Mouse (Mus musculus): ENCODE results near the gene Xrcc3.
A peak's percentile ranks its signal among the peaks of the same experiment; 100 is the strongest.

Xrcc3 gene

DNA sequence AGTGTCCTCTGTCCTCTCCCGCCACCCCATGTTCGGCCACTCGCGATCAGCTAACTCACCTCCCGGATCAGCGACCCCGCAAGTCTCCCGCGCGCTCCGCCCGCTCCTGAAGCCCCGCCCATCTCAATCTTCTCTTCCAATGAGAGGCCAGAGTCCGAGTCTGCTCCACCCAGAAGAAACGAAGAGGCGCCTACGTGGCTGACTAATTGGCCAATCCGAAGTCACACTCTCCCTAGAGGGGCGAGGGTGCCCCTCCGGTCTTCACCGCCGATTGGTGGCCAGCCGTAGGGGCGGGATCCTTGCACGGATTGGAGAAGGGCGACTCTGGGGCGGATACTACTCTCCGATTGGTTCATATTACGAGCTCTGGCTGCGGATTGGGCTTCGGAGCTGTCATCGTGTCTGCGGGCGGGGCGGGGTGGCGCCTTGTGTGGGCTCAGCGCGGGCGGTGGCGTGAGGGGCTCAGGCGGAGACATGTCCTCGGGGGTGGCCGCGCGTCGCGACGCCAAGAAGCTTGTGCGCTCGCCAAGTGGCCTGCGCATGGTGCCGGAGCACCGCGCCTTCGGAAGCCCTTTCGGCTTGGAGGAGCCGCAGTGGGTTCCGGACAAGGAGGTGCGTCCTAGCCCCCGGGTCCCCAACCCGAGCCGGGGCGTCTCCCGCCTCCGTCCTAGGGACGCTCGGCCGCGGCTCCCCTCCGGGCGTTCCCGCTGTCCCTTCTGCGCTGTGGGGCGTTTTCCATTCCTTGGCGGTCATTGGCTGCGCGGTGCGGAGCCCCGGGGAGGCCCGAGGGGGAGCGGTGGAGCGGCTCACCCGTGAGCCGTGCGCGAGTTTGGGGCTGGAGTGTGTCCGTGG lies at the start of gene Xrcc3, which contains the start of gene Zfyve21:
Xrcc3 (minus strand) TSS at position 108 of the 852 bp plus-strand sequence.
Zfyve21 (plus strand) TSS at position 405 of the 852 bp plus-strand sequence.
- peak; percentile 86 to 97 for DNase-seq

DNA sequence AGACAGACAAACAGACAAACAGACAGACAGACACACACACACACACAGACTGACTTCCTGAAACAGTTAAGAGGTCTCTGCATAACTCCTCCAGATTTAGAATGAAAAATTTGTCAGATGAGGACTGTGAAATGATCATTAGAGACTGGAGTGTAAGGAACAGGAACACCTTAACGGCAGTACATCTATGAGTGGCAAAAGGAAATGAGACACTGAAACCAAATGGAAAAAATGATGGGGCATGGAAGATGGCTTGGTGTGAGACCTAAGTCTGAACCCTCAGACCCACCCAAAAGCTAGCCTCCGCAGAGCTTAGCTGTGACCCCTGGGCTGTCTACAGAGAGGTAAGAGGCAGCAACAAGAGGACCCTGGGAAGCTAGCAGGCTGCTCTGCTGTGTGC lies 41.8 kb upstream of the Xrcc3 start:
- DNase-seq, result no peak

DNA sequence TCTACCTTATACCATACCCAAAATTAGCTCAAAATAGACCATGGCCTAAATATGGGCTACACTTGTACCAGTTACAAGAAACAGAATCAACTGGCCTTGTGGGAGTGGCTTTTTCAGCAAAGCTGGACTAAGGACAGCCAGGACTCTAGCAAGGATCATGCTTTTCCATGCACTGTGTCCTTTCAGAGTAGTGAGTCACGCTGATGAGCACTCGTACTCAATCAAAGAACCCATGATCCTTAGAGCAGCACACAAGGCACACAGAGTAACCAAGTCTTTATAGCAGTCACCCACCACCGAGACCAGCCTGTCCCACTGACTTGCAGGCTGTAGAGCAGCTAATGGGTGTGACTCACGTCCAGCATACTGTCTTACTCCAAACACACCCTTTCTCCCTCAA lies 39.9 kb upstream of the Xrcc3 start:
- DNase-seq, result no peak

DNA sequence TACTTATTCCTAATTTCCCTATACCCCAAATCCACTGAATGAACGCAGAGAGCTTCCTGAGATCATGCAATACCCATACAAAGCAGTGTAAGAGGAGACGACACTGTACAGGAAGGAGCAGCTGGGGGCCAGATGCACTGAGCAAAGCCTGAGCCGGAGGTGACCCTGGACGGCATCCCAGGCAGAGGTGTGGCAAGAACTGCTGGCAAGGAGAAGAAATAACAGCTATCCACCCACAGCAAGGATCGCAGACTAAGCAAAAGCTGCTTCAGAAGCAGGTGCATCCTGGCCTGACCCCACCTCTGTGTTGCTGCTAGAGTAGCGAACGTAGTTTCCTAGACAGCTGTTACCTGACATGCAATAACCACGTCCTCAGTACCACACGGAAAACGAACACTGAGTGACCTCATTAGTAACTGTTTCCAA lies 39.4 kb upstream of the Xrcc3 start:
- DNase-seq, result no peak

- DNase-seq, result no peak
Observed at GRCm38 (mm10) chr12:111851745-111852144, 38.1 kb upstream of the Xrcc3 start.

GRCm38 (mm10) chr12:111851235-111851634 lies 37.6 kb upstream of the Xrcc3 start:
- no peak for DNase-seq

DNA sequence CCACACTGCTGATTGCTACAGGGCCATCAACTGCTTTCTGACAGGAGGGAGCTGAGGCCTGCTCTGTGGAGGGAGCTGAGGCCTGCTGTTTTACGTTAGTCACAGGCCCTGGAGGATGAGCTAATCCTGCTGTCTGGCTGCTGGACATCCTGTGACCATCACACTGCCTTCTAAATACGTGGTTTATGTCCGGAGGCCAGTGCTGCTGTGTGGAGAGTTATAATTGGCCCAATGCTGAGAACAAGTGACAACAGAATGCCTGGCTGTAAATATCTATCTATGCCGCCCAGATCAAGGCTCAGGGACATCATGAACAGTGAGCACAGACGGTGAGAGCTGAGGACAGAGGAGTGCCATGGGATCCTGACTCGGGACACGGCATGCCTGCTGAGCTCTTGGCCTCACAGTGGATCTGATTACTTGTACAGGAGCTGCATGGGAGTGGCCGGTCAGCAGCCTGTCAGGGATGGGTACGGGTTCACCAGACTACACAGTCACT lies 34.7 kb upstream of the Xrcc3 start:
- DNase-seq, result no peak

DNA sequence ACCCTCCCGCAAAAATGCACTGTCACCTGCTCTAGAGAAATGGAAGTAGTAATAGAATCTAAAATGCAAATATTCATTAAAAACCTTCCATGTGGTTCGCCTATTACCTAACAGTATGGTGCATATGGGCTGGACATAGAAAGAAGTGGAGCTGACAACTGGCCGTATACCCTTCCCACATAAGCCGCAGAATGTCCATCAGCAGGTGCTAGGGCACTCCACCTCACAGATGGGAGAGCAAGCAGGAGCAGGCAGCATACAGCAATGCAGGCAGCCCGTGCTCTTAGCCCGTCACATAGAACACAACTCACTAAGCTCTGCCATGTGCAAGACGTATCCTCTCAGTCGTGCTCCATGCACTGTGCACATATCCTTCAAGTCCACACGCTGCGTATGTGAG lies 33.1 kb upstream of the Xrcc3 start:
- no peak for DNase-seq

DNA sequence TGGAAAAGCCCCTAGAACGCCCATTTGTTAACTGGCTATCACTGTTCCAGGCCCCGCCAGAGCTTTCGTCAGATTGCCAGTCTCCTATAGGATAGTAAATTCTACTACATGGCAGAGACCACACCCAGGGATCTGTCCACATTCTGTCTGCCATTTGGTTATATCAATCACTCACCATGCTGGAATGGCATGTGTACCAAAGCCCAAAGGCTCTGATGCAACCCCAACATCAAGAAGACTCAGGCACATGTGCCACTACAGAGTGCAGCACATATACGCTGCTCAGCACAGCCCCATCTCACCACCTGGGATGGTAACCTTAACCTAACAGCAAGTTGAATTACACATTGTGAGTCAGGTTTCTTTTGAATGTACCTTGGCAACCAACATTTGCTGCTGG lies 32.3 kb upstream of the Xrcc3 start:
- DNase-seq, result no peak

GRCm38 (mm10) chr12:111843470-111843869 lies 29.8 kb upstream of the Xrcc3 start:
- DNase-seq, result no peak

DNA sequence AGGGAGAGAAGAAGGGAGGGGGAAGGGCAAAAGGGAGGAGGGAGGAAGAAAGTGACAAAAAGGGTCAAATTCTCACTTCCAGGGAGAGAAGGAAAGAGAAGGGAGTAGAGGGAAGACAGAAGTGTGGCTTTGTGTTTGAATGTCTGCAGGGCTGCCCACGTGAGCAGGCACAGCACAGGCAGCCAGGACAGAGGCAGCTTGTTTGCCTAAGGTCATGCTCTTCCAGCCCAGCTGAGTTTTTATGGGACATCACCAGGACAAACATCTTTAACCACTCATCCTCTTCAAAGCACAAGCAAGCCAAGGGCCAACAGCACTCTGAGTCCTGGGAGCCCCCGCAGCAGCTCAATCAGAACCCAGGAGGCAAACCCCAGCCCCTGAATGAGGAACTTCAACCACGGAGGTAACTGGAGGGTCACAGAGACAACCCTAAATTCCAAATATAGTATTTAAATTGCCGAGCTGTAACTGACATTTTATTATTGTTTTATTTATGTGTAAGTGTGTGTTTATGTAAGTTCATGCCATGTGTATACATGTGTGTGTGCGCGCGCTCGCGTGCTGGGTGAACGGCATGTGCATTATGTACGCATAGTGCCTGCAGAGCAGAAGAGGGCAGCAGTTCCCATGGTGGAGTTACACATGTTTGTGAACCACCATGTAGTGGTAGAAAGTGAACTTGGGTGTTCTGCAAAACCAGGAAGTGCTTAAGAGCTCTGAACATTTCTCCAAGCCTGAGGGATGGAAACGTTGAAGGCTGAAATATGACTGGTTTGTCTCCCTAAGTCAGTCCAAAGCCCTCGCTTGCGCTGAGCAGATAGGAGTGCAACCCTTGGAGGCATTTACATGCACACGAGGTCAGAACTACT lies 29.1 kb upstream of the Xrcc3 start:
- DNase-seq, result no peak

GRCm38 (mm10) chr12:111833457-111833856 lies 19.8 kb upstream of the Xrcc3 start:
- no peak for DNase-seq

DNA sequence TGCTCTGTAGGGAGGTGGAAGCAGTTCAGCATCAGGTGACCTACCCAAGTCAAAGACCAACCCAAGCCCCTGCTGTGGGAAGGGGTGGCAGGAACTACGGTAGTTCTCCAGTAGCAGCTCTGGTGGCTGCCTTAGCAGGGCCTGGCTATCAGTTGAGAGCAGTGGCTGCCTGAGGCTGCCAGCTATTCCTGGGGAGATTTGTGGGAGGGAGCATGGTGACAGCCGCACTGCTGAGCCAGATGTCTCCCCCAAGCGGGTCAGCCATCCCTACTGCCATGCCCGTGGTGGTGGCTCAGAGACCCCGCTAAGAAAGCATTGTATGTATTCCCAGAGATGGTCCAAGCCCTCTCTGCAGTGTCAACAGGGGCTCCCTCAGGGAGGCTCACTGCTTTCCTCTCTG lies 19.0 kb upstream of the Xrcc3 start:
- no peak for DNase-seq

DNA sequence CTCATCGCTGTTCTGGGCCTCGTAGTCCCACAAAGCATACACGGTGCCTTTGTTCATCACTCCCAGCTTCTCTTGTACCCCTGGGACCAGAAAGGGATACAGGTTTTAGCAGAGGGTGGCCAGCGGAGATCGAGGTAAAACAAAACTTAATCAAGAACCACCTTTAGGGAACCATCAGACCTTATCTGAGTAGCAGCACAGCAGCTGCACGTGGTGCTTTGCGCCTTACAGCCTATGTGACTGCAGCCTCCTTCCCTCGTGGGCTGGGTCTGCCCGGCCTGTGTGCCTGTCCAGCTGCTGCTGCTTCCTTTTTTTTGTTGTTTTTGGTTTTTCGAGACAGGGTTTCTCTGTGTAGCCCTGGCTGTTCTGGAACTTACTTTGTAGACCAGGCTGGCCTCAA lies 16.7 kb upstream of the Xrcc3 start:
- DNase-seq, result no peak

DNA sequence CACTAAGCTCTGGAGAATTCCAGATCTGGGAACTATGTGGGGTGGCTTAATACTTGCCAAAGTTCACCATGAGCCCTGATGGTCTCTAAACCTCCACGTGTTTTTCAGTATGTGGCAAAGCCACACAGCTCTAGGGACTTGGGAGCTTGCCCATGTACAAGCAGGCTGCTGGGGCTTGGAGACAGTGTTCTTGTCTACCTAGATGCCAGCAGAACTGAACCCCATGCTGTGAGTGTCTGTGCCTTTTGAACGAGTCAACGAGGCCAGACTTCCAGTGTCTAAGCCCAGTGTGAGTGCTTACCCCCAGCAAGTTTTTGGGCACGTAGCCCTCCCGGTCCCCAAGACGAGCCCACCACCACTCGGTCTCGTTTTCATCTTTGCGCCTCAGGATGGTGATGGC lies 16.3 kb upstream of the Xrcc3 start:
- DNase-seq, result no peak

DNA sequence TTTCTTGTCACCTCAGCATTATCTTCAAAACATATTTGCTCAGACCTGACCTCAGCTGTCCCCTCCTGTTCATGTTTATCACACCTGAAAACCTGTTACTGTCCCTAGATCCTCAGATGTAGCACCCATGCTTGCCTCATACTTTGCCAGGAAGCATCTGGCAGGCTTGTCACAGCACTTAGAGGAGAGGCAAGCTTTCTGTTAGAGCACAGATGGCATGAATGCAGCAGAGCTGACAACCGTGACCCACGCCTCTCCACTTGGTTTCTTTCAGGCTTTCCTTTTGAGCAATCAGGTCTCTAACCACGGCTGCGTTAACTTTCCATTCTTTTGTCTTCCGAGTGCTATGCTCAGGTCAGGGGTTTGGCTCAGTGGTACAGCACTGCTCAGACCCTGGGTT lies 15.8 kb upstream of the Xrcc3 start:
- no peak for DNase-seq

GRCm38 (mm10) chr12:111827556-111827955 lies 13.9 kb upstream of the Xrcc3 start:
- no peak for DNase-seq

- DNase-seq, result no peak
Observed at GRCm38 (mm10) chr12:111821931-111822330, 8.3 kb upstream of the Xrcc3 start.

- no peak for DNase-seq
Observed at GRCm38 (mm10) chr12:111820708-111821107, 7.0 kb upstream of the Xrcc3 start.

- no peak for DNase-seq
Observed at GRCm38 (mm10) chr12:111819936-111820335, 6.3 kb upstream of the Xrcc3 start.

DNA sequence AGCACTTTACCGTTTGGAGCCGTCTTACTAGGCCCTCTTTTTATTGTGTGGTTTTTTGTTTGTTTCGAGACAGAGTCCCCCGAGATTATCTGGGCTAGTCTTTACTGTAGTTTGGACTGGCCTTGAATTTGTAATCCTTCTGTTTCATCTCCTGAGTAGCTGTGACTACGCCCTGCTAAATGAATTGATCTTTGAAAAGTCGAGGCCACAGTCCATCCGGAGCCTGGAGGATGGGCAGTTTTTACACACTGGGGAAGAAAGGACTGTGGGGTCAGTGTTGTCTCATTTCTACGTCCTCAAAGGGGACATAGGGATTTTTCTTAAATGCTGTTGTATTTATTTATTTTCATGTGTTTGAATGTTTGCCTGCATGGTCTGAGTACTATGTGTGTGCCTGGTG lies 4.3 kb upstream of the Xrcc3 start:
- DNase-seq, result no peak

DNA sequence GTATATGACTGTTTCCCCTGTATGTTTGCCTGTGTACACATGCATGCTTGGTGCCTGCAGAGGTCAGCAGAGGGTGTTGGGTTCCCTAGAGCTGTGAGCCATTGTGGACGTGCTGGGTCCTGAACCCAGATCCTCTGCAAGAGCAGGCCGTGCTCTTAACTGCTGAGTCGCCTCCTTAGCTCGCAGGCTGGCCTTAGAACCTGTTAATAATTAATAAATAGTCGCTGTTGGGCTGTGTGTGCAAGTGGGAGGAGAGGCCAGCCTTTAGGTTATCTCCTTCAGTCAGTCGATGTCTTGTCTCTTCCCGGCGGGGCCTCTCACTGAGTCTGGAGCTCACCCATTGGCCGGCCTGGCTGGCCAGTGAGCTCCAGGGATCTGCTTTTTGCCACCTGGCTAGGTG lies 3.3 kb upstream of the Xrcc3 start:
- DNase-seq, result no peak

- DNase-seq, result no peak
Observed at GRCm38 (mm10) chr12:111816528-111816927, 2.9 kb upstream of the Xrcc3 start.
